9 mouse cellular contexts compared by ENCODE assay signal in the genomic region with DNA sequence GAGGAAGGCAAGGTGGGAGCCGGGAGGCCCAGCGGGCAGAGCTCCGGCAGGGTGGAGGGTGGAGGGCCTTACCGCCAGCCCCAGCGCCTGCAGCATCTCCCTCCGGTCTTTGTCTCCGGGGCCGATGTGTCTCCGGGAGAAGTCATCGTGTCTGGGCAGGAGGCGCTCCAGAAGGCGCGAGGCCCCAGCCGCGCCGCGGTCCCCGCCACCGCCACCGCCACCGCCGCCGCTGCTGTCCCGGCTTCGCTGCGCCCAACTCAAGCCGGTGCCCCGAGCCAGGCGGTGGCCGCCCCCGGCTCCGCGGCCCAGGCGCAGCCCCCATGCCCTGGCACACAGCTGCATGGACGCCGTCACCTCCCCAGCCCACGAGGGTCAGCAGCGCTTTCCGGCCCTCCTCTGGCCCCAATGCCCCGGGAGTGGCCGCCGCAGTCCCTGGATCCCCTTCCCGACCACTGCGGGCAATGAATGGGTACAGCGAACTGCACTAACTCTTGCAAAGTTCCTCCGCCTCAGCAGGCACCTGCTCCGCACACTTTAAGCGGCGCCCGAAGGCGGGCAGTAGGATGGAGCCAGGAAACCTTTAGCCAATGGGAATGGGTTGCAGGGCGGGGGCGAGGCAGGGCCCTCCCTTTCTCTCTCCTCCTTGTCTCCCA. TPM values are rescaled to one million over a fixed set of nuclear protein-coding genes. Genes with fewer than 3 reads are reported as not detected.
DNase-seq lines count a peak whose midpoint lies in the region; ATAC-seq and TF ChIP-seq lines count a peak whose summit lies in the region.
"Had no signal": no experiment of that assay in that cellular context is flagged by ENCODE, and none has a peak within 500 bp of the region (broad histone marks: within the 10 kb centered on the region; RNA-seq: fewer than 3 reads in every experiment).

A gene (minus strand): TSS at position 511 of the 653 bp plus-strand sequence.

- no peak within 1 kb of the TSS for H3K27ac ChIP-seq in intestine, postnatal 0 days (ENCODE audit: low read depth, low read length)
- H3K27ac ChIP-seq in midbrain, embryonic 12.5 days (replicated peaks) = peak within 1 kb of the TSS; percentile 69
- H3K27ac ChIP-seq in stomach, embryonic 15.5 days = no peak within 1 kb of the TSS

- TF ChIP-seq CTCF in intestine, postnatal 0 days (IDR thresholded peaks at IDR 0.05; ENCODE audit: low read depth) = no peak

- peaks cover 24% of the 10 kb centered on the region for H3K27me3 ChIP-seq in intestine, postnatal 0 days (replicated peaks; ENCODE audit: control insufficient read depth, insufficient read depth, low read length)
- peaks cover 39% of the 10 kb centered on the region for H3K27me3 ChIP-seq in midbrain, embryonic 12.5 days
- peaks cover 24% of the 10 kb centered on the region for H3K27me3 ChIP-seq in stomach, embryonic 15.5 days (replicated peaks)

- no peaks in the 10 kb centered on the region for H3K9me3 ChIP-seq in intestine, postnatal 0 days (ENCODE audit: control insufficient read depth)
- H3K9me3 ChIP-seq in midbrain, embryonic 12.5 days = 0 out of 2 replicates have a peak, but pooled peaks cover 5% of the 10 kb centered on the region
- no peaks in the 10 kb centered on the region for H3K9me3 ChIP-seq in stomach, embryonic 15.5 days

- peak within 1 kb of the TSS; percentile 90 for H3K4me2 ChIP-seq in intestine, postnatal 0 days (replicated peaks; ENCODE audit: low read depth)
- peak within 1 kb of the TSS; percentile 97 for H3K4me2 ChIP-seq in midbrain, embryonic 12.5 days (replicated peaks)
- peak within 1 kb of the TSS; percentile 100 for H3K4me2 ChIP-seq in stomach, embryonic 15.5 days

- H3K4me3 ChIP-seq in intestine, postnatal 0 days (ENCODE audit: low read depth, low read length) = peak within 1 kb of the TSS; percentile 54
- H3K4me3 ChIP-seq in midbrain, embryonic 12.5 days = peak within 1 kb of the TSS; percentile 70
- H3K4me3 ChIP-seq in stomach, embryonic 15.5 days (replicated peaks) = peak within 1 kb of the TSS; percentile 51

- H3K9ac ChIP-seq in intestine, postnatal 0 days (ENCODE audit: low read depth, low read length) = peak within 1 kb of the TSS; percentile 31; the same call in 1 of the 2 replicates
- H3K9ac ChIP-seq in midbrain, embryonic 12.5 days (replicated peaks) = peak within 1 kb of the TSS; percentile 78
- H3K9ac ChIP-seq in stomach, embryonic 15.5 days = peak within 1 kb of the TSS; percentile 27; the same call in 1 of the 2 replicates

- H3K4me1 ChIP-seq in intestine, postnatal 0 days (replicated peaks; ENCODE audit: control insufficient read depth, insufficient read depth, low read length) = peaks cover 11% of the 10 kb centered on the region
- peaks cover 7% of the 10 kb centered on the region for H3K4me1 ChIP-seq in midbrain, embryonic 12.5 days
- peaks cover 5% of the 10 kb centered on the region; the same call in 1 of the 2 replicates for H3K4me1 ChIP-seq in stomach, embryonic 15.5 days

- H3K36me3 ChIP-seq in intestine, postnatal 0 days (ENCODE audit: control insufficient read depth, insufficient read depth) = no peaks in the 10 kb centered on the region
- H3K36me3 ChIP-seq in midbrain, embryonic 12.5 days = no peaks in the 10 kb centered on the region
- no peaks in the 10 kb centered on the region for H3K36me3 ChIP-seq in stomach, embryonic 15.5 days

- intact Hi-C loops in left cerebral cortex, postnatal 36 days (cut with DNase I) = no loop called here

- DNase-seq in brain, adult 2 months (ENCODE audit: low read depth, low spot score) = peak; percentile 54
- peak; percentile 89 for DNase-seq in embryo, embryonic 11 days
- DNase-seq in gonadal fat pad, adult 2 months (ENCODE audit: low read depth) = no peak
- DNase-seq in left cerebral cortex, postnatal 36 days (ENCODE audit: low spot score in 2 of 2) = peak; percentile 37 to 53

- WGBS in intestine, postnatal 0 days = 1% methylated on average over 39 of the region's 53 CpGs
- under 1% methylated on average over 52 of the region's 53 CpGs for WGBS in midbrain, embryonic 12.5 days
- under 1% methylated on average over 46 of the region's 53 CpGs for WGBS in stomach, embryonic 15.5 days

- no peak for ATAC-seq in intestine, postnatal 0 days
- ATAC-seq in midbrain, embryonic 12.5 days (ENCODE audit: low FRiP score, low read depth) = peak; percentile 95
- peak; percentile 89 for ATAC-seq in stomach, embryonic 15.5 days (ENCODE audit: insufficient read depth, low FRiP score, low read depth)
- ATAC-seq in erythroid progenitor cell, adult 5-6 weeks (replicated peaks; ENCODE audit: low FRiP score, poor library complexity, severe bottlenecking) = no peak

RNA-seq across cellular contexts. Expression of the gene that starts here (rescaled TPM):
- polyA plus RNA-seq in gonadal fat pad, adult 2 months (2012; rRNA removed) = 49.3 and 52.7 TPM in 2 replicates
- 0.44 and 0.52 TPM in 2 replicates for polyA plus RNA-seq in intestine, postnatal 0 days (2015; fragmentation: Nextera tagmentation; extraction: Ambion mirVana)
- 10 to 100 TPM; 22.3 to 23.1 TPM for total RNA-seq in left cerebral cortex, postnatal 36 days (2021)
- polyA plus RNA-seq in midbrain, embryonic 12.5 days (2016; fragmentation: Nextera tagmentation; extraction: Ambion mirVana) = 21.7 and 28.3 TPM in 2 replicates
- 4.7 and 5.3 TPM in 2 replicates for polyA plus RNA-seq in stomach, embryonic 15.5 days (2015; fragmentation: Nextera tagmentation; extraction: Ambion mirVana)
- total RNA-seq in erythroid progenitor cell, adult 5-6 weeks (2015; ENCODE audit: low replicate concordance) = not detected in 2 replicates
- not detected in 2 replicates for total RNA-seq in erythroid progenitor cell, adult 5-6 weeks (2017; ENCODE audit: low replicate concordance)
- total RNA-seq: gastrocnemius, postnatal 36 days had no signal

Comparison
In these comparisons a context has a peak if more than half of its experiments do, and no peak if none do; other contexts are left out.
1. RNA of the gene that starts here (total RNA-seq): 22.3 to 23.1 TPM in left cerebral cortex, postnatal 36 days; not detected in erythroid progenitor cell, adult 5-6 weeks; every median in the first group is over 10 times any median in the second.
2. ATAC-seq: peak in midbrain, embryonic 12.5 days (single experiment) and stomach, embryonic 15.5 days (single experiment); none in intestine, postnatal 0 days (single experiment) and erythroid progenitor cell, adult 5-6 weeks (single experiment).
3. H3K9ac ChIP-seq: peak in every context shown above with its lines; median percentile 78 in midbrain, embryonic 12.5 days; 31 in intestine, postnatal 0 days; 27 in stomach, embryonic 15.5 days.
4. Peak in every context shown above with its lines, with median percentiles within 50 percentile points of each other: H3K4me2 ChIP-seq and H3K4me3 ChIP-seq.